Mouse (Mus musculus) hindbrain, embryonic 16.5 days (tissue): ENCODE measurements around the gene Hmg20a. TPM values are rescaled to one million over a fixed set of nuclear protein-coding genes. Genes with fewer than 3 reads are reported as not detected.

ENCODE experiments used
- ATAC-seq: fragments of 200-750 bp; cut with Nextera tagmentation; 2 replicates; pipeline ENCODE4 v1.8.0; 2017; ENCODE audit warnings: moderate TSS enrichment, moderate library complexity
- H3K27ac ChIP-seq: fragments of 300-500 bp; sonication (generic); 2 replicates; pipeline ENCODE4 v1.5.1; 2014; ENCODE audit warnings: low read depth, mild to moderate bottlenecking, control low read depth, low read length, moderate library complexity
- H3K27me3 ChIP-seq: fragments of 300-500 bp; sonication (generic); replicated peaks from 2 replicates; pipeline ENCODE4 v1.6.1; 2014; ENCODE audit warnings: low read length; ENCODE audit not compliant: control insufficient read depth, insufficient read depth
- H3K36me3 ChIP-seq: fragments of 300-500 bp; sonication (generic); 2 replicates; pipeline ENCODE4 v1.6.1; 2014; ENCODE audit warnings: mild to moderate bottlenecking, low read length, moderate library complexity, mixed read lengths; ENCODE audit not compliant: control insufficient read depth, insufficient read depth
- H3K4me1 ChIP-seq: fragments of 300-500 bp; sonication (generic); 2 replicates; pipeline ENCODE4 v1.6.1; 2014; ENCODE audit warnings: low read depth, low read length; ENCODE audit not compliant: control insufficient read depth, insufficient read depth
- H3K4me2 ChIP-seq: fragments of 300-500 bp; sonication (generic); 2 replicates; pipeline ENCODE4 v1.6.1; 2014; ENCODE audit warnings: mild to moderate bottlenecking, low read length, control low read depth, moderate library complexity
- H3K4me3 ChIP-seq: fragments of 300-500 bp; sonication (generic); 2 replicates; pipeline ENCODE4 v1.5.1; 2014; ENCODE audit warnings: mild to moderate bottlenecking, low read length, control low read depth, moderate library complexity
- H3K9ac ChIP-seq: fragments of 300-500 bp; sonication (generic); 2 replicates; pipeline ENCODE4 v1.6.1; 2014; ENCODE audit warnings: low read depth, mild to moderate bottlenecking, control low read depth, low read length, moderate library complexity
- H3K9me3 ChIP-seq: fragments of 300-500 bp; sonication (generic); 2 replicates; pipeline ENCODE4 v1.6.1; 2014; ENCODE audit warnings: mild to moderate bottlenecking, low read length, moderate library complexity; ENCODE audit not compliant: control insufficient read depth
- WGBS: fragments of 180-500 bp; shearing (Covaris S2); extraction: QIAGEN DNeasy Blood & Tissue Kit; methylation state at CpG from one replicate; pipeline ENCODE4 v1.1.7; 2014; 5-methylcytosine and 5-hydroxymethylcytosine counted together
- polyA plus RNA-seq: library from polyadenylated mRNA; unstranded; fragments of >200 nt; fragmentation: Nextera tagmentation; extraction: Ambion mirVana; gene quantifications from 2 replicates; pipeline ENCODE4 v1.2.1, GENCODE M21; 2015

Gene Hmg20a
- polyA plus RNA-seq, 1 experiment from 2014 or later: 70.0 TPM

DNA sequence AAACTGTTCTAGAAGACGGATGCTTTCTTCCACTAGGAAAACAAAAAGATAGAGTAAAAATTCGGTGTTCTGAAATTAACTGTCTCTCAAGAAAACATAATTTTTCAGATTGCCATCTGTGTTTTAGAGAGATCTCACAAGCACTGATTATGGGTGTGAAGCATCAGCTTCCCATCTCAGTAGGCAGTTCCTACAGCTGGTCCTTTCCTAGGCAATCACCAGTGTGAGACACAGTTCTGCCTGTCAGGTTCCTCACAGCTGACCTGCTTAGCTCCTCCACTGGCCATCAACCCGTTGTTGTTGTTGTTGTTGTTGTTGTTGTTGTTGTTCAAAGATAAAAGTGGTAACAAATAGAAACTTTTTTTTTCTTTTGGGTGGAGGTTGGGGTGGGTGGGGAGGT lies 67.7 kb downstream of the Hmg20a start:
- H3K4me2 ChIP-seq: no peak overlapping the region
- ATAC-seq: no peak
- H3K4me1 ChIP-seq: no peaks in the 10 kb centered on the region
- 86% methylated on average over 3 of the region's 3 CpGs for WGBS
- H3K9me3 ChIP-seq: no peaks in the 10 kb centered on the region
- no peak overlapping the region for H3K9ac ChIP-seq
- H3K27me3 ChIP-seq: no peaks in the 10 kb centered on the region
- H3K27ac ChIP-seq: no peak overlapping the region
- no peak overlapping the region for H3K4me3 ChIP-seq
- H3K36me3 ChIP-seq: peaks cover 25% of the 10 kb centered on the region

DNA sequence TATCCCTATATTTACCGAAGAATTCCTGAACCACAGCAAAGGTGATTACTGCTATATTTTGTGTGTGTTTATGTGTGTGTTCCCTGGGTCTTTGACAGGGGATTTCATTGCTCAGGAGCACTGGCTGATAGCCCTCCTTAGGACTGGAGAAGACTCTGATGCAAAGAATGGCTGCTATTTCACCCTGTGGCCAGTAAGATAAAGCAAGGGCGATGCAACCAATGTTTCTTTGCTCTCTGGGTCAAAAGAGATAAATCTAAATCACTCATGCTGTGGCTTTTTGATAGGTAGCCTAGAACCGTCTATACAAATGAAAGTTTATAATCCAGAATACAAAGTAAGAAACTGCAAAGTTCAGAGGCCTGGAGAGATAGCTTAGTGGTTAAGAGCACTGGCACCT lies 69.2 kb downstream of the Hmg20a start:
- H3K4me1 ChIP-seq: no peaks in the 10 kb centered on the region
- WGBS: 85% methylated on average over 3 of the region's 3 CpGs
- H3K27me3 ChIP-seq: no peaks in the 10 kb centered on the region
- H3K27ac ChIP-seq: no peak overlapping the region
- no peaks in the 10 kb centered on the region for H3K9me3 ChIP-seq
- peaks cover 25% of the 10 kb centered on the region for H3K36me3 ChIP-seq
- no peak for ATAC-seq
- H3K9ac ChIP-seq: no peak overlapping the region
- H3K4me2 ChIP-seq: no peak overlapping the region
- H3K4me3 ChIP-seq: no peak overlapping the region

GRCm38 (mm10) chr9:56492391-56492790 lies 74.0 kb downstream of the Hmg20a start:
- Histone ChIP-seq H3K4me2 (no peak overlapping the region), H3K4me1 (peaks cover 19% of the 10 kb centered on the region), H3K36me3 (peaks cover 25% of the 10 kb centered on the region), H3K27me3 (no peaks in the 10 kb centered on the region), H3K9ac (no peak overlapping the region), H3K27ac (peak overlapping the region; percentile 23; the same call in 1 of the 2 replicates), H3K9me3 (no peaks in the 10 kb centered on the region), H3K4me3 (no peak overlapping the region)
- WGBS: 45% methylated on average over 3 of the region's 3 CpGs
- peak; percentile 28; the same call in 1 of the 2 replicates for ATAC-seq

DNA sequence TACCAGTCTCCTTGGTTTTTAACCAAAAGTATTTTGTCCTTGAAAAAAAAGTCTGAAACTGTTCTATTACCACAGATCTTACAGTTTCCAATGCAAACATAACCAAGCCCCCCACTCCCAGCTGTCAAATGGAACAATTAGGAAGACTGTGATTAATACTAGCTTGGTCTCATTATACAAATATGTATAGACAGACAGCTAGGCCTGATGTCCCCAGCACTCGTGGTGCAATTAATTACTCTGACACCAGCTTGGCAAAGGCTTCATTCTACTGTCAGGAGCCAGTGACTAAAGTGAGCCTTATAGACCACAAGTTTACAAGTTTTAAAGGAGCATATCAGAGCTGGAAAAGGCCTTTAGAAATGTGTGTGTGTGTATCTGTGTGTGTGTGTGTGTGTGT lies 74.5 kb downstream of the Hmg20a start:
- no peak overlapping the region for H3K4me3 ChIP-seq
- H3K9ac ChIP-seq: no peak overlapping the region
- no peak overlapping the region for H3K4me2 ChIP-seq
- H3K27me3 ChIP-seq: no peaks in the 10 kb centered on the region
- ATAC-seq: peak; percentile 37; the same call in 1 of the 2 replicates
- H3K27ac ChIP-seq: no peak overlapping the region
- peaks cover 22% of the 10 kb centered on the region for H3K4me1 ChIP-seq
- no peaks in the 10 kb centered on the region for H3K9me3 ChIP-seq
- WGBS: 32% methylated on average over 1 of the region's 1 CpGs
- peaks cover 25% of the 10 kb centered on the region for H3K36me3 ChIP-seq

GRCm38 (mm10) chr9:56495088-56495487 lies 76.7 kb downstream of the Hmg20a start:
- no peak overlapping the region for H3K9ac ChIP-seq
- ATAC-seq: 0 out of 2 replicates have a peak, but pooled peaks have one; percentile 50
- peaks cover 13% of the 10 kb centered on the region; the same call in 1 of the 2 replicates for H3K36me3 ChIP-seq
- H3K4me1 ChIP-seq: peaks cover 22% of the 10 kb centered on the region
- H3K4me3 ChIP-seq: no peak overlapping the region
- no peak overlapping the region for H3K4me2 ChIP-seq
- peak overlapping the region; percentile 26; the same call in 1 of the 2 replicates for H3K27ac ChIP-seq
- no peaks in the 10 kb centered on the region for H3K27me3 ChIP-seq
- H3K9me3 ChIP-seq: no peaks in the 10 kb centered on the region
- 28% methylated on average over 7 of the region's 7 CpGs for WGBS

GRCm38 (mm10) chr9:56495795-56496232 lies 77.4 kb downstream of the Hmg20a start:
- no peaks in the 10 kb centered on the region for H3K9me3 ChIP-seq
- no peak overlapping the region for H3K4me3 ChIP-seq
- no peaks in the 10 kb centered on the region for H3K27me3 ChIP-seq
- peak overlapping the region; percentile 26; the same call in 1 of the 2 replicates for H3K27ac ChIP-seq
- H3K9ac ChIP-seq: no peak overlapping the region
- WGBS: 28% methylated on average over 5 of the region's 5 CpGs
- peak; percentile 45; the same call in 1 of the 2 replicates for ATAC-seq
- peaks cover 22% of the 10 kb centered on the region for H3K4me1 ChIP-seq
- H3K4me2 ChIP-seq: no peak overlapping the region
- peaks cover 9% of the 10 kb centered on the region; the same call in 1 of the 2 replicates for H3K36me3 ChIP-seq

GRCm38 (mm10) chr9:56496567-56496966 lies 78.2 kb downstream of the Hmg20a start:
- Histone ChIP-seq H3K9ac (no peak overlapping the region), H3K27me3 (no peaks in the 10 kb centered on the region), H3K9me3 (no peaks in the 10 kb centered on the region), H3K4me3 (no peak overlapping the region), H3K4me1 (peaks cover 23% of the 10 kb centered on the region), H3K27ac (no peak overlapping the region; the same call in 1 of the 2 replicates), H3K36me3 (0 out of 2 replicates have a peak, but pooled peaks cover 4% of the 10 kb centered on the region), H3K4me2 (no peak overlapping the region)
- ATAC-seq: no peak
- 88% methylated on average over 5 of the region's 5 CpGs for WGBS

DNA sequence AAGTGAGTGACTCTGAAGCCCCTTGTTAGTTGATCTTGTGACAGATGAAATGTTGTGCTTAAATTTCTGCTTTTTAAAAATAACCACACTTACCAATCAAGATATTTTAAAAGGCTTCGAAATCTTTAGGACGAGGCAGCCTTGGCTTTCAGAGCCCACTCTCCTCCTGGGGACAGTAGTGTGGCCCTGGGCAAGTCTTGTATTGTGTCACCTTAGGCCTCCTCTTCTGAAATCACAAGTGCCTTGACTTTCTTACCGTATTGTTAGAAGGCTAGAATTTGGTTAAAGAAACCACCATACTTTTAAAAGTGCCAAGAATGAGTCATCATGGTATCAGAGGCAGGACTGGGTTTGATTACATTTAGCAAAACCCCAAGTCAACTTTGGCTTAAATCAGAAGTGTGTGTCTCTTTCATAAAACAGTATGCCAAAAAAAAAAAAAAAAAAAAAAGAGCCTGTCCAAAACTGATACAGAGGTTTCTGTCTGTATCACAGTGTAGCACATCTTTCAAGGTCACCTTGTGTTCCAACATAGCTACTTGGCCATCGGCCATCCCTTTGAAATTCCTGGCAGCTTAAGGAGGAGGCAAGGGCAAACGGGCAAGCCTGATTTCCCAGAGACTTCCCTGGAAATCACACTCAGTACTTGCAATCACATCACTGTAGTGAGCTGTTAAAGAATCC lies 78.9 kb downstream of the Hmg20a start:
- no peaks in the 10 kb centered on the region for H3K27me3 ChIP-seq
- no peak for ATAC-seq
- H3K27ac ChIP-seq: no peak overlapping the region; the same call in 1 of the 2 replicates
- no peak overlapping the region for H3K4me3 ChIP-seq
- H3K4me2 ChIP-seq: no peak overlapping the region
- no peaks in the 10 kb centered on the region for H3K9me3 ChIP-seq
- WGBS: 75% methylated on average over 5 of the region's 5 CpGs
- H3K4me1 ChIP-seq: peaks cover 30% of the 10 kb centered on the region
- no peaks in the 10 kb centered on the region for H3K36me3 ChIP-seq
- H3K9ac ChIP-seq: no peak overlapping the region

GRCm38 (mm10) chr9:56499324-56500067 lies 81.1 kb downstream of the Hmg20a start:
- Histone ChIP-seq H3K4me1 (peaks cover 39% of the 10 kb centered on the region), H3K4me2 (no peak overlapping the region), H3K36me3 (no peaks in the 10 kb centered on the region), H3K9me3 (no peaks in the 10 kb centered on the region), H3K27me3 (no peaks in the 10 kb centered on the region), H3K9ac (no peak overlapping the region), H3K27ac (no peak overlapping the region), H3K4me3 (no peak overlapping the region)
- 85% methylated on average over 8 of the region's 8 CpGs for WGBS
- ATAC-seq: no peak
